Mouse (Mus musculus): ENCODE data around the gene Tet3. TPM values are rescaled to one million over a fixed set of nuclear protein-coding genes. Genes with fewer than 3 reads are reported as not detected.

The Tet3 gene
- polyA plus RNA-seq, 1 experiment from 2014 or later: 7.9 TPM

DNA sequence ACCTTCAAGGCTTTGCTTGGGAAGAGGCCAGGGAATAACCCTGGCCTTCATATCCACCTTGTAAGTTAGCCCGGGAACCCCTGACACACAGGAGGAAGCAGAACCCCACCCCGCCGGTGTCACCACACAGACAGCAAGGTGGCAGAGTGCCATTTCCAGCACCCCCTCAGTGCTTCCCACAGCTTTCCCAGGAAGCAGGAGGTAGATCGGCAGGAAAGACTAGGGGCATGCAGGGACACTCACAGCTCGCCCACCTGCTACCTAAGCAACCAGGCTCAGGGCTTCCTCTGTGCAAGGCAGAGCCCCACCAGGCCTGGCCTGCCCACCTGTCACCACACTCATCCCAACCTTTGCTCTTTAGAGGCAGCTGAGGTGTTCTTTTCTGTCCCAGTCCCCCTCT is 19.1 kb downstream of the Tet3 start:
- Histone ChIP-seq H3K27ac (ENCODE audit: low read depth) (no peak overlapping the region), H3K4me3 (ENCODE audit: low read depth, low read length) (0 out of 2 replicates have a peak overlapping the region, but pooled peaks have one; percentile 70), H3K4me2 (ENCODE audit: low read depth, low read length) (peak overlapping the region; percentile 77; the same call in 1 of the 2 replicates)

DNA sequence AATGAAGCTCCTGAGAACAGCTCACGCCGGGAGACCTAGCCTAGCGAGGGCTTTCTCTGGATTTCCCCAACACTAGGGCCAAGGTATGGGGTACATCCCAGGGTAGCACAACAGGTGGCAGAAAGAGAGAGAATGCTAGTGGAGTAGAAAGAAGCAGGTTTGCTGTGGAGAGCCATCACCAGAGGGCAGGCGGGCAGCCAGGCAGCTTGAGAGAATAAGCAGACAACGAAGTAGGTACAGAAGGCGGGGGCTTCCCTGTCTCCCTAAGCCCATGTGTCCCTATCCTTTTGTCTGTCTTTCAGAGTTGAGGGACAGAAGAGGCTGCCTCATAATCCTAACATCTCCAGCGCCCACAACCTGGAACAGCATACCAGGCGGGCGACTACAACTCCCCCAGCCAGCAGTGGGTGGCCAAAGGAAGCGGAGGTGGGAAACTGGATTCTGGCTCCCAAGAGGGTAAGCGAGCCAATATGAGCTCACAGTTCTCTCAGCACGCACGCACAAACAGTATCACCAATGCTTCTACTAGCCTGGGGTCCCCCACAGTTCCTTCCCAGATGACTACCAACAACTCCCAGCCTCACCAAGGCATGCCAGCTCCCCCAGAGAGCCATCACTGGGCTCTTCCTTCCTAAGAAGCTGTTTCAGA is 19.6 kb downstream of the Tet3 start:
- H3K36me3 ChIP-seq (replicated peaks; ENCODE audit: insufficient read depth, low read length): peaks cover 14% of the 10 kb centered on the region; the same call in 1 of the 2 replicates
- 87% methylated on average over 13 of the region's 13 CpGs for WGBS (ENCODE audit: insufficient replicate concordance)
- no peaks in the 10 kb centered on the region for H3K9me3 ChIP-seq (ENCODE audit: low read length)
- 0 out of 2 replicates have a peak overlapping the region, but pooled peaks have one; percentile 77 for H3K4me2 ChIP-seq (ENCODE audit: low read depth, low read length)
- DNase-seq: no peak
- peaks cover 46% of the 10 kb centered on the region for H3K4me1 ChIP-seq (ENCODE audit: insufficient read depth)
- no peaks in the 10 kb centered on the region for H3K27me3 ChIP-seq (ENCODE audit: insufficient read depth, low read length)
- no peak for TF ChIP-seq CTCF (IDR thresholded peaks at IDR 0.05; ENCODE audit: low read depth)
- no peak for TF ChIP-seq EP300 (IDR thresholded peaks at IDR 0.05; ENCODE audit: low read depth)
- H3K4me3 ChIP-seq (ENCODE audit: low read depth, low read length): no peak overlapping the region
- no peak overlapping the region for H3K9ac ChIP-seq (replicated peaks)
- no peak overlapping the region for H3K27ac ChIP-seq (ENCODE audit: low read depth)
- no peak for ATAC-seq

More for the DNA sequence above, 19.1 kb downstream of the Tet3 start:
- ATAC-seq (no peak), DNase-seq (no peak)
- Histone ChIP-seq H3K36me3 (replicated peaks; ENCODE audit: insufficient read depth, low read length) (peaks cover 14% of the 10 kb centered on the region; the same call in 1 of the 2 replicates), H3K9me3 (ENCODE audit: low read length) (no peaks in the 10 kb centered on the region), H3K4me1 (ENCODE audit: insufficient read depth) (peaks cover 51% of the 10 kb centered on the region), H3K27me3 (ENCODE audit: insufficient read depth, low read length) (no peaks in the 10 kb centered on the region), H3K9ac (replicated peaks) (no peak overlapping the region)
- TF ChIP-seq CTCF (IDR thresholded peaks at IDR 0.05; ENCODE audit: low read depth) (no peak), EP300 (IDR thresholded peaks at IDR 0.05; ENCODE audit: low read depth) (no peak)
- WGBS (ENCODE audit: insufficient replicate concordance): 72% methylated on average over 5 of the region's 5 CpGs

- Histone ChIP-seq H3K27me3 (ENCODE audit: insufficient read depth, low read length) (no peaks in the 10 kb centered on the region), H3K9ac (replicated peaks) (no peak overlapping the region), H3K4me3 (ENCODE audit: low read depth, low read length) (no peak overlapping the region), H3K27ac (ENCODE audit: low read depth) (no peak overlapping the region), H3K9me3 (ENCODE audit: low read length) (no peaks in the 10 kb centered on the region), H3K4me1 (ENCODE audit: insufficient read depth) (peaks cover 39% of the 10 kb centered on the region), H3K36me3 (replicated peaks; ENCODE audit: insufficient read depth, low read length) (peaks cover 14% of the 10 kb centered on the region; the same call in 1 of the 2 replicates), H3K4me2 (ENCODE audit: low read depth, low read length) (no peak overlapping the region)
- no peak for TF ChIP-seq CTCF (IDR thresholded peaks at IDR 0.05; ENCODE audit: low read depth)
- no peak for TF ChIP-seq EP300 (IDR thresholded peaks at IDR 0.05; ENCODE audit: low read depth)
- 88% methylated on average over 3 of the region's 3 CpGs for WGBS (ENCODE audit: insufficient replicate concordance)
- ATAC-seq: no peak
- DNase-seq: no peak
Observed at GRCm38 (mm10) chr6:83438584-83438983, 20.3 kb downstream of the Tet3 start.

DNA sequence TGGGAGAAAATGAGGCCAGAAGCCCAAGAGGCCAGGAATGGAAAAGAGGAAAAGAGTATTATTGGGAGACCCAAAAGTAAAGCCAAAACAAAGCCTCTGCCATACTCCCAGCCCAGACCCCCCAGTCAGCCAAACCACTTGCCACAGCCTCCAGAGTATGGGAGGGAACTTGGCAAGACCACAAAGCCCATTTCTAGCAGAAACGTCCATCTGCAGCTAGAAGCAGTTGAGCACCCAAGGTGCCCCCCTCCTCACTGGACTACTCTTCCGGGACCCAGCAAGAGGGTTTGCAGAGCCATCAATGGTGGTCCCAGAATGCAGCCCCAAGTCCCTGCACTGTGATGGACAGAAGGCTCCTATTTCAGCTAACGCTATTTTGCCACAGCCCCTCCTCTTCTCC is 21.1 kb downstream of the Tet3 start:
- peaks cover 37% of the 10 kb centered on the region for H3K4me1 ChIP-seq (ENCODE audit: insufficient read depth)
- no peak overlapping the region for H3K4me3 ChIP-seq (ENCODE audit: low read depth, low read length)
- DNase-seq (no peak), ATAC-seq (no peak)
- peaks cover 17% of the 10 kb centered on the region; the same call in 1 of the 2 replicates for H3K36me3 ChIP-seq (replicated peaks; ENCODE audit: insufficient read depth, low read length)
- WGBS (ENCODE audit: insufficient replicate concordance): 59% methylated on average over 3 of the region's 3 CpGs
- no peaks in the 10 kb centered on the region for H3K27me3 ChIP-seq (ENCODE audit: insufficient read depth, low read length)
- no peak overlapping the region for H3K9ac ChIP-seq (replicated peaks)
- H3K4me2 ChIP-seq (ENCODE audit: low read depth, low read length): no peak overlapping the region
- no peak for TF ChIP-seq EP300 (IDR thresholded peaks at IDR 0.05; ENCODE audit: low read depth)
- no peak for TF ChIP-seq CTCF (IDR thresholded peaks at IDR 0.05; ENCODE audit: low read depth)
- H3K9me3 ChIP-seq (ENCODE audit: low read length): no peaks in the 10 kb centered on the region
- no peak overlapping the region for H3K27ac ChIP-seq (ENCODE audit: low read depth)

DNA sequence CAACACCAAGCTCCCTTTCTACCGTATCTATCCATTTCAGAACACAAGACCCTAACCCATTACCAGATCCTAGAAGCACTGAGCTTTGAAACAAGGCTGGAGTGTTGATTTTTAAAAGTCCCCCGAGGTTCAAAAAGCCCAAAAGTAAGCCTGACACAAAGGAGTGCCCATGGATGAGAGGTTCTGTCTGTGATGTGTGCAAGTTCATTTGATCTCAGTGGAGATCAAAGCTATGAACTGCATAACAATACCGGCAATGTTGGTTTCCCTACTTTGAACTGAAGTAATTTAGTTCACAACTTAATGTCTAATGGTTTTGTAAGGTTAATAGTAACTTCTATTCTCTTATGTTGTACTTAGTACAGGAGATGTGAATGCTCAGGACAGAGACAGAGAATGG is 21.7 kb downstream of the Tet3 start:
- DNase-seq (no peak), ATAC-seq (no peak)
- H3K4me3 ChIP-seq (ENCODE audit: low read depth, low read length): no peak overlapping the region
- no peak overlapping the region for H3K4me2 ChIP-seq (ENCODE audit: low read depth, low read length)
- peaks cover 32% of the 10 kb centered on the region for H3K4me1 ChIP-seq (ENCODE audit: insufficient read depth)
- no peak overlapping the region for H3K9ac ChIP-seq (replicated peaks)
- peaks cover 18% of the 10 kb centered on the region; the same call in 1 of the 2 replicates for H3K36me3 ChIP-seq (replicated peaks; ENCODE audit: insufficient read depth, low read length)
- H3K27me3 ChIP-seq (ENCODE audit: insufficient read depth, low read length): no peaks in the 10 kb centered on the region
- no peaks in the 10 kb centered on the region for H3K9me3 ChIP-seq (ENCODE audit: low read length)
- TF ChIP-seq CTCF (IDR thresholded peaks at IDR 0.05; ENCODE audit: low read depth): no peak
- TF ChIP-seq EP300 (IDR thresholded peaks at IDR 0.05; ENCODE audit: low read depth): no peak
- H3K27ac ChIP-seq (ENCODE audit: low read depth): no peak overlapping the region
- WGBS (ENCODE audit: insufficient replicate concordance): 79% methylated on average over 3 of the region's 3 CpGs

- peaks cover 18% of the 10 kb centered on the region; the same call in 1 of the 2 replicates for H3K36me3 ChIP-seq (replicated peaks; ENCODE audit: insufficient read depth, low read length)
- no peak overlapping the region for H3K4me3 ChIP-seq (ENCODE audit: low read depth, low read length)
- no peak overlapping the region for H3K4me2 ChIP-seq (ENCODE audit: low read depth, low read length)
- no peaks in the 10 kb centered on the region for H3K27me3 ChIP-seq (ENCODE audit: insufficient read depth, low read length)
- H3K27ac ChIP-seq (ENCODE audit: low read depth): no peak overlapping the region
- no peak overlapping the region for H3K9ac ChIP-seq (replicated peaks)
- 57% methylated on average over 4 of the region's 4 CpGs for WGBS (ENCODE audit: insufficient replicate concordance)
- peaks cover 25% of the 10 kb centered on the region for H3K4me1 ChIP-seq (ENCODE audit: insufficient read depth)
- no peak for DNase-seq
- TF ChIP-seq CTCF (IDR thresholded peaks at IDR 0.05; ENCODE audit: low read depth) (no peak), EP300 (IDR thresholded peaks at IDR 0.05; ENCODE audit: low read depth) (no peak)
- no peaks in the 10 kb centered on the region for H3K9me3 ChIP-seq (ENCODE audit: low read length)
- no peak for ATAC-seq
Observed at GRCm38 (mm10) chr6:83436547-83436946, 22.3 kb downstream of the Tet3 start.

Data from liver, postnatal 0 days (tissue).